Mouse (Mus musculus) thymus, adult 18-20 months (tissue): ENCODE results near the gene Wdr18.
A peak's percentile ranks its signal among the peaks of the same experiment; 100 is the strongest.

Experiments
- DNase-seq, 2 experiments: peaks; one replicate each; pipeline ENCODE4 v3.0.0; 2022; ENCODE audit warnings: mixed read lengths in 2 of 2

Gene Wdr18

GRCm38 (mm10) chr10:79979401-79980155, 19.6 kb downstream of the Wdr18 start:
- DNase-seq: no peak

DNA sequence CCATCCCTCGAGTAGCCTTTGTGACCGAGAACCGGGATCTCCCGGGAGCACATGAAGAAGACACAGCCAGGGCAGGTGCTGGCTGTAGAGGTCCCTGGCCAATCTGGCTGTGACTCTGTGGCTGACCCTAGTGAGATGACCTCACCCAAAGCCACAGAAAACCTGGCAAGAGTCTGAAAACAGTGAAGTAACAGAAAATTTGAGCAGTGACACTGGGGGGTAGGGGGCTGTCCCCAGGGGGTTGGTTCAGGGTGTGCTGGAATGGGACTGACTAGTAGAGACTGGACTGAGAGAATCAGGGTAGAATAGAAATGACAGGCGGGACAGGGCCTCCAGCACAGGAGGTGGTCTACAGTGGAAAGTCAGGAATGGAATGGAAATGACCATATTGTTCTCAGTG, 23.3 kb downstream of the Wdr18 start:
- no peak for DNase-seq

DNA sequence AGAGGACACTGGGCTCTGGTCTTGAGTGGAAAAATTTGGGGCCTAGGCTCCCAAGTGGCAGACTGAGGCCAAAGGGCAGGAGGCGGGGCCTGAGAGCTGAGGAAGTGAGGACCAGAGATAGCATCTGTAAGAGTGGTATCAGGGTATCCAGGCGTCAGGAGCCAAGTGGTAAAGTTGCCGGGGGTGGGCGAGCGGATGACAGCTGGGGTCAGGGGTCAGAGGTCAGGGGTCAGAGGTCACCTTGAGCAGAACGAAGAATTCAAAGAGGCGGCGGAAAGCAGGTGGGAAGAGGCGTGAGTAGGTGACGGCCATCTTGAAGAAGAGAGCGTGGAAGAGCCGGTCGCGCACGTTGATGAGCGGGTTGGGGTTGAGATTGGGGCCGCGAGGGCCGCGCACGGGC, 23.7 kb downstream of the Wdr18 start:
- DNase-seq: peak; percentile 60 to 76

DNA sequence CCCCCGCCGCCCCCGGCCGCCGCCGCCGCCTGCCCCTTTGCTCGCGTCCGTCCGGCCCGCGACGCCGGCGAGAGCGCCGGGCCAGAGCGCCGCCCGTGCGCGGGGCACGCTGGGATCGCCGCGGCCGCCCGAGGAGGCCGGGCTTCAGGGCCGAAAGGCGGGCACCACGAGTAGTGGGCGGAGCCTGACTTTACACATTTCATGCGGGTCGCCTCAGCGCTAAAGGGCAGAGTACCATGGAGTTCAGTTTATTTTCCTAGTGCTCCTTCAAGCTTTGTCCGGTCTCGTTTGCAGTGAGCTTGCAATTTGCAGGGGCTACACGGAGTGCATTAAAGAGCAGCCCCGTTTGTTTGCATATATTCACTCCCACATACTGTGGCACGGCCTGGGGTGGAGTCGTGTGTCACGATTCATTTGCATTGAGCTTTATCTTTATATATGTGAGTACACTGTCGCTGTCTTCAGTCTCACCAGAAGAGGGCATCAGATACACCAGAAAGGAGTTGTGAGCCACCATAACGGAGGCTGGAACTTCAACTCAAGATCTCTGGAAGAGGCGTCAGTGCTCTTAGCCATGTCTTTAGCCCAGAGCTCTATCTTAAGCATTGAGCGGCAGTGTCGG, 24.4 kb downstream of the Wdr18 start, which contains the start of gene Tmem259:
Gene Tmem259 (minus strand): TSS at position 136 of the 622 bp plus-strand sequence.
- peak; percentile 74 to 84 for DNase-seq

GRCm38 (mm10) chr10:79984871-79985270, 24.9 kb downstream of the Wdr18 start:
- DNase-seq: peak; percentile 92 to 98

DNA sequence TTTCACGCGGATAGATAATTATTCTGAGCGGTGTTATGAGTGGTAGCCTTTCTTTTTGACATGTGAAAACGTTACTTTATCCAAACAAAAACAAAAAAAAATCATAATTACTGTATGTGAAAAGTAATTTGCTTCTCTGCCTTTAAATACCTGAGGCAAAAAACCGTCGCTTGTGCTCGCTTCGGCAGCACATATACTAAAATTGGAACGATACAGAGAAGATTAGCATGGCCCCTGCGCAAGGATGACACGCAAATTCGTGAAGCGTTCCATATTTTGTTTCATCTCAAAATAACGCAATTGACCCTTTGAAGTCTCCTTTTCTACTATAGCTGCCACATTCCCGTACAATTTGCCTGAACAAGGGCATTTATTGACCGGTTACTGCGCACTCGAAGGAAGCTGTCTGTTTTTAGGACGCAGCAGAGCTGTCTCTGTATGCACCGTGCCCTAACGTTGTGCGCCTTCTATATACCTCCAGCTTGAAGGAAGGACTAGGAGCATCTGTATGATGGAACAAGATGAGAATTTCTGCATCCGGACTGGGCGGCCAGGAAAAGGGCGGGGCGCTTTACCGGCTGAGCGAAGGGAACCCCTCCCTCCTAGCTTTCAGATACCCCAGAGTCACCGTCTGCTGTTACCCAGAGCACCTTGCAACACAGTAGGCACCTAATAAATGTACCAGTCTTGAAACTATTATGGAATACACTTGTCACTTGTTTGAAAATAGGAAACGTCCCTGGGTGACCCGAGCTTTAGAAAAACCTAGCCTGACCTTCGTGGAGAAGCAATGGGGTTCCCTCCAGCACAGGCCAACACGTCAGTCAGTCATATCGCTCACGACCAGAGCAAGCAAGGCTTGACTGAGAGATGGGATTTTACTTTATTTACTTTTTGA, 25.6 kb downstream of the Wdr18 start:
- DNase-seq: peak; percentile 71 to 81

DNA sequence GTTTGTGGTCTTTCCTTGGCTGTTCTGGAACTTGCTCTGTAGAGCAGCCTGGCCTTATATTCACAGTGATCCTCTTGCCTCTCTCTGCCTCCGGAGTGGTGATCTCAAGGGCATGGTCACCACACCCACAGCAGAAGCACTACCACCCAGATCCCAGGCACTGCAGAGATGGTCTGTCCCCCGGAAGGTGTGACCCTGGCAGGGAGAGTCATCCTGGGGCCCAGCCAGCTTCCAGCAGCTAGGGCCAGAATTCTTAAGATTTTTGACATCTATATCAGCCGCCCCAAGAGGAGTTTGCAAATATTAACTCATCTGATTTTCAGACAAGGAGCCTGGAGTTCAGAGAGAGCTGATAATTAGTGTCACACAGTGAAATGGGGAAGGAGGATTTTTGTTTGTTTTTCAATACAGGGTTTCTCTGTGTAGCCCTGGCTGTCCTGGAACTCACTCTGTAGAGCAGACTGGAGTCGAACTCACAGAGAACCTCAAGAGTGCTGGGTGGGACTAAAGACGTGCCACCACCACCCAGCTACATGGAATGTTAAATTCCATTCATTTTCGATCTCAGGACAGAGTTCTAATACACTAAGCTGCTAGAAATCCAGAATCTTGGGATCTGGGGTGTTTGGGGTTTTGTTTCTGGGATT, 26.4 kb downstream of the Wdr18 start:
- DNase-seq: no peak

GRCm38 (mm10) chr10:79986963-79987362, 27.0 kb downstream of the Wdr18 start:
- DNase-seq: peak; percentile 77 to 83

DNA sequence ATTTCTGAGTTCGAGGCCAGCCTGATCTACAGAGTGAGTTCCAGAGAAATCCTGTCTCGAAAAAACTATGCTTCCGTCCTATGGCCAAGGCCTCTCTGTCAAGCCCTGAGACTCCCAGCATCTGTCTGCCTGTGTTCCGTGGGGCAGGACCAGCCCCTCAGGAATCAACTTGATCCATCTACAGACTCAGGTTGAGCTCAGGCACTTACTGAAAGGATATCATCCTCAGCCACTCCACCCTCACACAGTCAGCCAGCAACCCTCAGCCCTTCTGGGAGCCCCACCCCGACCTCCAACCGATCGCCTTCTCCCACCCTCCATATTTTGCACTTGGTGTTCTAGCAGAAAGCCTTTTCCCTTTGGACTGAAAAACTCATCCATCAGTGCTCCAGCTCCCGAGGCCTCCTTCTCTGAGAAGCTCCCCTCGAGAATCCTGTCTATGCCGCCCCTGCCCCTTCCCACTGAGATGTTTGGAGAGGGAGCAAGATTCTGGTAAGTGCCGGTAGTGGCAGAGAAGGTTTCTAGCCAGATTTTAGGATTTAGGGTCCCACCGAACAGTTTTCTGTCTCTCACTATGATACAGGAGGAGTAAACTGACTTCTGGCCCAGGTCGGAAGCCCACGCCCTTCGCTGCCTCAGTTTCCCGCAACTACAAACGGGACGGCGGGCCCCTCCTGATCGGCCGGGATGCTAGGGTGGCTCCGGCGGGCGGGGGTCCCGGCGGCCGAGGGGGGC, 28.0 kb downstream of the Wdr18 start:
- DNase-seq: no peak

- DNase-seq: peak; percentile 59 to 62
These were observed 28.7 kb downstream of the Wdr18 start, which contains the start of gene Cnn2 for GRCm38 (mm10) chr10:79988506-79989271. TSS of gene Cnn2 (plus strand) at chr10:79988584.

- DNase-seq: no peak
These were observed 29.4 kb downstream of the Wdr18 start for GRCm38 (mm10) chr10:79989272-79989786.

- no peak for DNase-seq
These were observed 29.9 kb downstream of the Wdr18 start for GRCm38 (mm10) chr10:79989870-79990269.

DNA sequence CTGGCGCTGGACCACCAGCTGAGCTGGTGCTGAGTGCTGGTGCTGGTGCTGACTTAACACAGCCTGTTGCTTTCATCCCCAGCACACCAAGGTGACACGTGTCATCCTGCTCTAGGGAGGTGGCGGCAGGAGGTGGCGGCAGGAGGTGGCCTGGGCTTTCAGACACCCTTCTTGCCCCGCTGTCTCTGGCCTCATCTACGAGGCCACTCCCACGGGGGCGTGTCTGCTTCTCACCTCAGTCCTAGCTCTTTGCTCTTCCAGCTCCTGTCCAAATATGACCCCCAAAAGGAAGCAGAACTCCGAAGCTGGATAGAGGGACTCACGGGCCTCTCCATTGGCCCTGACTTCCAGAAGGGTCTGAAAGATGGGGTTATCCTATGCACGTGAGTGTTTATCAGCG, 31.1 kb downstream of the Wdr18 start:
- DNase-seq: no peak

DNA sequence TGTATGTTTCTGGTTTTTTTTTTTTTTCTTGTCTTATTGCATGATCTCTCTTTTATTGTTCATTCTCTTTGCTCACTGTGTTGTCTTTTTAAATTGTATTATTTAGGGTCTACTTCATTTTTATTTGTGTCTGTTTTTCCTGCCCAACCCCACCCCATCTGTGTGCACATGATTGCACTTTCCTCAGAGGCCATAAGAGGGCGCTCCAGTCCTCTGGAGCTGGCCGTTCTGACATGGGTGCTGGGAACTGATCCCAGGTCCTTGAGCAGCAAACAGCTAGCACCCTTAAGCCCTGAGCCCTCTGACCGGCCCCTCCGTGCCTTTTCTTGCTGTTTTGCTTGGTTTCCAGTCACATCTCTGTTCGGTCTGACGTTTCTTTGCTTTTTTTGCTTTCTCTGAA, 31.6 kb downstream of the Wdr18 start:
- DNase-seq: no peak

DNA sequence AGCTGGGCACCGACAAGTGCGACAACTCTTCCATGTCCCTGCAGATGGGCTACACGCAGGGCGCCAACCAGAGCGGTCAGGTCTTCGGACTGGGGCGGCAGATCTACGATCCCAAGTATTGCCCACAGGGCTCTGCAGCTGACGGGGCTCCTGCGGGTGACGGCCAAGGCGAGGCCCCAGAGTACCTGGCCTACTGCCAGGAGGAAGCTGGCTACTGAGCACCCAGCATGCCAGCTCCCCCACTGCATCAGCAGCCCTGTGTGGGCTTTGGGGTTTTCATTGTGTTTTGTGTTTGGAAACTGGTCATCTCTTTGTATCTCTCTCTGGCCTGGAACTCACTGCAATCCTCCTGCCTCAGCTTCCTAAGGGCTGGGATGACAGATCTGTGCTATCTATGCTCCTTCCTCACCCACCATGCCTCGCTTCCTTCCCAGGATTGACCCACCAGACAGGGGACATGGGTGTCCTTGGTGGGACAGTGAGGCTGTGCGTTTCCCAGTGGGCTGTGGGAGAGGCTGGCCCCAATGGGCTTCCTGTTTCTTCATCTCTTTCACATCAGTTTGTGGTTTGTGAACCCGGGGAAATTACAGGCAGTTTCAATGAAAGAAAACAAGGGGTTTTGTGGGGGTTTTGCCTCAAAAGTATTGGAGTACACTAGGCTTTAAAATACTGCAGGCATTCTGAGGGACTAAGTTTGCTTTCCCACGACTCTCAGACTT, 34.6 kb downstream of the Wdr18 start:
- no peak for DNase-seq

GRCm38 (mm10) chr10:79995636-79996035, 35.7 kb downstream of the Wdr18 start:
- no peak for DNase-seq

DNA sequence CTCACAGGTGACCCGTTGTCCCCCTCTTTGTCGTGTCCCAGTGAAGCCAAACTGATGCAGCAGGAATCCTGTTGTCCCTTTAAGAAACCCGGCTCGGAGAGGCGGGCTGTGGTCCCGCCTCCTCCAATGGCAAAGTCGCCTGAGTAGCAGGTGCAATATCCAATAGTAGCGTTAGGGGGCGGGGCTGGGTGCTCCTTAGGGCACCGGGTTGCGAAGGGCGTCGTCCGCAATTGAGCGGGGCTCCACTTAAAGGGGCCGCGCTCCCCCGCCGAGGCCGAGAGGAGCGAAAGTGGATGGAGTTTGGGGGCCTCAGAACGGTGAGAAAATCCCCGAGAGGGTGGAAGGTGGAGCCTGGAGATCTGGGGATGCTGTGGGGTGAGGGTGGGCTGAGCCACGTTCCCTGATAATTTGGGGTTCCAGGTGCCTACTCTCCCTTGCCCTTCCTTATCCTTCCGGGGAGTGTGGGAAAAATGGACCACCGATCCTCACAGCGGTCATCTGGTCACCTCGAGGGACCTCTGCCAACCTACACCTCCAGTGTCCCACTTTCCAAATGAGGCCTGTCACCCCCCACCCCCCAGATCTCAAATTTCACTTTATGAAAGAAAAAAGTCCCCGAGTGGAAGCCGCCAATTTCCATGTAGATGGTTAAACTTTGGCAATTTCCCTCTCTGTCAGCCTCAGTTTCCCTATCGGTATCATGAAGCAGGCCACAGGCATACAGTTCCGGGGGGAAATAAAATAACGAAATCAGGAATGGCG, 36.5 kb downstream of the Wdr18 start, which contains the start of gene Abca7:
Gene Abca7 (plus strand): TSS at position 223 of the 762 bp plus-strand sequence.
- DNase-seq: peak; percentile 90 to 94

GRCm38 (mm10) chr10:79997034-79997760, 37.2 kb downstream of the Wdr18 start:
- peak; percentile 63 to 77 for DNase-seq

DNA sequence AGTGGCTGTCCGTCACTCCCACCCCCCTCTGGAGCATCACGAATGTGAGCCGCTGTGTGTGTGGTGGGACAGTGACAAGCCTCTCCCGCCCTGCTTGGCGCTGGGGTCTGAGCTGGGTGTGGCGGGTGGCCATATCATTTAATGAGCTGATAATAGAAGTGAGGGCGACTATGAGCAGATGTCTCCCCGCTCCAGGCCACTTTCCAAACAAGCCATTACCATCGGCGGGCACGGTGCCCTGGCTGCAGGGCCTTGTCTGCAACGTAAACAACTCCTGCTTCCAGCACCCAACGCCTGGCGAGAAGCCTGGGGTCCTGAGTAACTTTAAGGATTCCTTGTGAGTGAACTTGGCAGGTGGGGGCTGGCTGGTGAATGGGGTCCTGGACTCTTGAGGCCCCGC, 37.9 kb downstream of the Wdr18 start:
- DNase-seq: no peak
